Mouse (Mus musculus): ENCODE results near the gene Apoa2.

DNA sequence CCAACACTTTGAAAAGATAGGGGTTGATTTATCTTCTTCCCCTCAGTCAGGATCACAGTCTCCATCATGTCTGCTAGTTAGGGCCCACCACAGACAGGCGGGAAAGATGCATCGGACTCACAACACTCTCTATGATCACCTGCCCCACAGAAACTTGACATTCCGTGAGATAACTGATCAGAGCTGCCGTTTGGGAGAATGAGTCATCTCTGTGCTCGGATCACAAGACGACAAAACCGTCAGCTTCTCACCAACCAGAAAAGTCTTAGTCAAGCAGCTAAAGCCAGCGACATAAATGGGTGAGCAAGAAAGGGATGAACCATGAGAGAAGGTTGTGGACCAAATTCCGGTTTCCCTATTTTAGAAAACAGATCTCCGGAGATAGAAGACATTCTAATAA lies 32.6 kb upstream of the Apoa2 start:
- TF ChIP-seq POLR2A (IDR thresholded peaks at IDR 0.05; ENCODE audit: low read depth, low read length) (no peak), CTCF (conservative IDR thresholded peaks at IDR 0.05; ENCODE audit: insufficient read depth, insufficient read length, low read depth, low read length) (no peak)
